Mouse (Mus musculus) heart, adult 8-10 months (tissue): ENCODE results near the gene Gm11037. TPM values are rescaled to one million over a fixed set of nuclear protein-coding genes. Genes with fewer than 3 reads are reported as not detected.
"Not testable (repeated sequence)": the region's sequence is repeated elsewhere in the genome, so short reads cannot be mapped to it uniquely, and the experiment has no call there.

ENCODE experiments used
- DNase-seq: peaks from one replicate; pipeline ENCODE4 v3.0.0; 2022; ENCODE audit warnings: low spot score
- total RNA-seq, 4 experiments: library from RNA; stranded (reverse); gene quantifications; 2 replicates each; pipeline ENCODE4 v1.2.4; 2022

Gene Gm11037
- total RNA-seq = not detected

- DNase-seq = no peak
These were observed at the start of gene Gm11037 for GRCm38 (mm10) chr2:131132930-131133547. Gene Gm11037 (plus strand): TSS chr2:131133497.

GRCm38 (mm10) chr2:131084206-131084605 is 49.1 kb upstream of the Gm11037 start:
- no peak for DNase-seq

- DNase-seq = no peak
These were observed 46.5 kb upstream of the Gm11037 start, which contains the start of gene Siglec1 for GRCm38 (mm10) chr2:131086667-131087390. Gene Siglec1 (minus strand): TSS chr2:131086765.

- no peak for DNase-seq
These were observed 44.7 kb upstream of the Gm11037 start for GRCm38 (mm10) chr2:131088581-131088980.

- no peak for DNase-seq
These were observed 43.7 kb upstream of the Gm11037 start for GRCm38 (mm10) chr2:131089634-131090033.

- DNase-seq = peak; percentile 58
These were observed 42.4 kb upstream of the Gm11037 start for GRCm38 (mm10) chr2:131090852-131091251.

GRCm38 (mm10) chr2:131093577-131093976 is 39.7 kb upstream of the Gm11037 start:
- no peak for DNase-seq

- peak; percentile 84 for DNase-seq
These were observed 38.5 kb upstream of the Gm11037 start for GRCm38 (mm10) chr2:131094823-131095222.

- DNase-seq = peak; percentile 85
These were observed 37.0 kb upstream of the Gm11037 start for GRCm38 (mm10) chr2:131096101-131096795.

GRCm38 (mm10) chr2:131097087-131097486 is 36.2 kb upstream of the Gm11037 start:
- DNase-seq = no peak

- no peak for DNase-seq
These were observed 31.8 kb upstream of the Gm11037 start for GRCm38 (mm10) chr2:131101530-131101929.

GRCm38 (mm10) chr2:131104021-131104420 is 29.3 kb upstream of the Gm11037 start:
- DNase-seq = no peak

- not testable (repeated sequence) for DNase-seq
These were observed 28.2 kb upstream of the Gm11037 start for GRCm38 (mm10) chr2:131105061-131105460.

- no peak for DNase-seq
These were observed 27.3 kb upstream of the Gm11037 start for GRCm38 (mm10) chr2:131105989-131106388.

- DNase-seq = no peak
These were observed 14.2 kb upstream of the Gm11037 start for GRCm38 (mm10) chr2:131118968-131119574.

GRCm38 (mm10) chr2:131124166-131124565 is 9.1 kb upstream of the Gm11037 start:
- peak; percentile 76 for DNase-seq

- DNase-seq = no peak
These were observed 7.9 kb upstream of the Gm11037 start for GRCm38 (mm10) chr2:131125157-131125963.

- DNase-seq = no peak
These were observed 7.1 kb upstream of the Gm11037 start for GRCm38 (mm10) chr2:131125964-131126815.

GRCm38 (mm10) chr2:131127161-131127730 is 6.1 kb upstream of the Gm11037 start, which contains the start of gene Hspa12b:
Gene Hspa12b (plus strand): TSS chr2:131127280.
- peak; percentile 76 for DNase-seq

GRCm38 (mm10) chr2:131128211-131128610 is 5.1 kb upstream of the Gm11037 start:
- DNase-seq = no peak
